Mouse (Mus musculus) urinary bladder, adult 2 months (tissue): ENCODE data around the gene Acvr2a. TPM values are rescaled to one million over a fixed set of nuclear protein-coding genes. Genes with fewer than 3 reads are reported as not detected.

Experiments used
- DNase-seq: peaks from one replicate; pipeline ENCODE4 v3.0.0; 2022; ENCODE audit warnings: low spot score
- polyA plus RNA-seq: library from polyadenylated mRNA; depleted of rRNA; stranded (reverse); fragments of >200 nt; gene quantifications from 2 replicates; pipeline ENCODE4 v1.2.3, GENCODE M21; 2012; rRNA removed

Acvr2a gene
- polyA plus RNA-seq, 1 experiment, result 8.1 TPM

GRCm38 (mm10) chr2:48868199-48868913, 54.4 kb downstream of the Acvr2a start:
- DNase-seq, result no peak

DNA sequence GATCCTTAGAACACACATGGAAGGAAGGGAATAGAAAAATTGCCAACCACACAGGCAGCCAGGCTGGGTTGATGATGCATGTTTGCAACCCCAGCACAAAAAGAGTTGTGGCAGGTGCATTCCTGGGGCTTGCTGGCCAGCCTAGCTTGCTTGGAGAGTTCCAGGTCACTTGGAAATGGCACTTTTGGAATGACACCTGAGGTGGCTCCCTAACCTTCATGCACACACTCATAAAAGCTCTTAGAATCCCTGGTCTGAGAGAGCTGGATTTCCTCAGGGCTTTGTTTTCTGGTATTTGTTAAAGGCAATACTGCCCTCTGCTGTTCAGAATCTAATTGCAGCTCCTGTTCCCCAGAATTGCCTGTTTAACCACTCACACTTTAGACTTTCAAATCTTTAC, 72.0 kb downstream of the Acvr2a start:
- no peak for DNase-seq

DNA sequence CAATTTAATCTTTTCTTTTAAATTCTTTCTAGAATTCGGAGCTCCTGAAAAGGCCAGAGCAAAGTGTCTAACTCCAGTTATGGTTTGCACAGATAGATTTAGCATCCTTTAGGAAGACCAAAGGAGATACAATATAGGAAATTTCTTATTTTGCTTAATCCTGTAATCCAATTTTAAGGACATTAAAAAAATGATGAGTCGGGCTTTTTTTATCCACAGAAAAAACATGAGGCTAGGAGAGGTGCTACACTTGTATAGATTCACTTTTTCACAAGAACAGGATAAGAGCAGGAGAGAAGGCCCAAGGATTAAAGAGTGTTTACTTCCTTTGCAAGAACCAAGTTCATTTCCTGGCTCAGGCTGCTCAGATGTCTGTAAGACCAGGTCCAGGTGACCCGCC, 81.3 kb downstream of the Acvr2a start:
- no peak for DNase-seq

DNA sequence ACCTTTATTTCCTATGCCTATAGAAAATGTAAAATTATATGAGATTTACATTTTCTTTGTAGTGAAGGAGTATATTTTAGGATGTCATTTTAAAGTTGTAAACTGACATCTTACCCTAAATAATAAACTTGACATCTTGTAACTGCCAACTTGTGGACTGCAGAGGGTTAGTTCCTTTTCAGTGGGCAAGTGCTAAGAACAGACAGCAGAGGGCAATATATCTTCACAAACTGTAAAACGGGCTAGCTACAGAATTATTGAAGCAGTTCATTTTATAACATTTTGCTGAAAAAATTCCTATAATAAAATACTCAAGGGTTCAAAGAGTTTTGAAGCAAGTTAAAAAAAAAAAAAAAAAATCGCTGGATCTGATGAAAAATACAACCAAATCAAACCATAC, 95.0 kb downstream of the Acvr2a start:
- no peak for DNase-seq

DNA sequence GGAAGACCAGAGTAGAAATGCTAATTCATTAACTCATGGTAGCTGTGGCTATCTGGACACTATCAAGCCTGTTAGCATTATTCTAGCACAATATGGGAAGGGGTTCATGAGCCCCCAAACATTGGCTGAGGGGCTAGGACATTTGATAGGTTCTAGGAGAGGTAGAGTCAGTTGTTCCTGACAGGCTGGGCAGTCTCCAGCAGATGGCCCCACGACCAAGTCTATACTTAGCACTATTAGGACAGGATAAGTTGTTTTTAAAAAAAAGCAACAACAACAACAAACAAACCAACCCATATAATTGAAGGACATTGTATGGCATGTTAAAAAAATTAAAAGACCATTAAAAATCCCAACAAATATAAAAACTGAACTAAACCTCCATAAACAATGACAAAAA, 100.3 kb downstream of the Acvr2a start:
- no peak for DNase-seq

DNA sequence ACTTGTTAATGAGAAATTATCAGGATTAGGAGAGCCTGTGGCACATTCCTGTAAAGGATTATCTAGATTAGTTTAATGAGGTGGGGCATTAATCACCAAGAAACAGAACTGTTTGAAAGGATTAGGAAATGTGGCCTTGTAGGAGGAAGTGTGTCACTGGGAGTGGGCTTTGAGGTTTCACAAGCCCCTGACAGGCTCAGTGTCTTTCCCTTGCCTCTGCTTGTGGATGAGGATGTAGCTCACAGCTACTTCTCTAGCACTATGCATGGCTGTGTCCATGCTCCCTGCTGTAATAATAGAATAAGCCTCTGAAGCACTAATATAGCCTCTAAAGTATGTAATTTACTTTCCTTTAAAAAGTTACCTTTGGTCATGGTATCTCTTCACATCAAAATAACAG, 101.9 kb downstream of the Acvr2a start:
- DNase-seq, result no peak

DNA sequence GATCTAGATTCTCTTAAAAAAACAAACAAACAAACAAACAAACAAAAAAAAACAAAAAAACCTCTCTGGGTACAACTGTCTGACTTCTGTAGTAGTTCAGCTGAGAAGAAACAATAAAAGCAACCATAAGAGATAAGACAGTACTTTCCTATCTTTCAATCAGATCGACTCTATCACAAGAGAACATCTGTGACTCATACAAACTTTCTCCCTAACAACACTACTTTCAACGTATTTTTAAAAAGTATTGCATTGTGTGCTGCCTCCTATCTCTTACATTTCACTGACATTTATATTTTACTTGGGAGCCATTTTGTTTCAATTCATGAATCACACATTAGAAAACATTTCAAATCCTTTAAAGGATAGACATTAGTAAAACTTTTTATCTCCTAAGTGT, 121.1 kb downstream of the Acvr2a start:
- DNase-seq, result no peak

DNA sequence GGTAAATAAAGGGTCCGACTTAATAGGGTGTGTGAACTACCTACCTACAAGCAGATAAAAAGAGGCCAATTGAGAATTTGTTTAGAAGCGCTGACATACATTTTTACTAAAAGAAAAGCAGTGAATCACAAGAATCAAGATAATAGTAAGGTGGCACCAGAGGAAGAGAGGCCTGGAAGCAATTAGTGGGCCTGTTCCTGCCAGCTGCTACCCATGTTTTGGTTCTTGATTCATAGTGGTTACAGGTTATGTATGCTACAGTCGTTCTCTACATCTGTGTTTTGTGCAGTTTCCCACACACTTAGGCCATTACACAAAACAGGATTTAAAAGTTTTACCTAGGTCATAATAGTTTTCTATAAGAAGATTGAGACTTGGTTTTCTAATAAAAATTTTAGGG, 133.9 kb downstream of the Acvr2a start:
- DNase-seq, result no peak

DNA sequence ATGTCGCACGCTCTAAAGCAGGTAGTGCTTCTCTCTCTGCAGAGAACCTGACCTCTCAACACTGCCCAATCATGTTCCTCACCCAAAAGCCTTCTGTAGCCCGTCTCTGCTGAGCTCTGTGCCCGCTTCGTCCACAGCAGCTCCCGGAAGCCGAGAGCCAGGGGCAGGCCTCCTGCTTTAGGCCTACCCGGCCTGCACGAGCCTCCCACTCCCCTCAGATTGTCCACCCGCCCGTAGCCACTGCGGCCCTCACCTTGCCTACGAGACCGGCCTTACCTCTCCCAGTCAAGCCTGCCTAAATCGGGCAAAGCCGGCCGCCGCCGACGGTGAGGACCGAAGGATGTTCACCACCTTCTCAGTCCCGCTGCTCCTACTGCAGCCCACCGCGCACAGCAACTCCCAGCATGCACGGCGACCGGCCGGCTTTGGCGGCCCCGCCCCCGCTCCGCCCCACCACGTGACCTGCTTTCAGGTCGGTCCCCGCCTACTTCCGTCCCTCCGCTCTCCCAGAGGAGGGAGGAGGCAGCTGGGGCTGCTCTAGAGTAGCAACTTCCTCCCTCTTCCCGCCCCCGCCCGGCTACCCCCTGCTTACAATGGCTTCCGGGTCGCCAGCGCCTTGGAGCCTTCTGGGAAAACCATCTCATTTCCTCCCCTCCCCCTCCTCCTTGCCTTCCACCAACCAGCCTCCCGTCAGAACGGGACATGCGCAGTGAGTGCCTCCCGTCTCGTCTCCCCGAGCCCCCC, 135.1 kb downstream of the Acvr2a start, which contains the start of gene Mbd5:
TSS of gene Mbd5 (plus strand) at position 668 of the 744 bp plus-strand sequence.
- peak; percentile 94 for DNase-seq

- peak; percentile 34 for DNase-seq
These were observed 135.9 kb downstream of the Acvr2a start for GRCm38 (mm10) chr2:48949743-48950251.

GRCm38 (mm10) chr2:48950252-48950315, 136.2 kb downstream of the Acvr2a start, which contains the start of gene Orc4:
Gene Orc4 (minus strand): TSS chr2:48950277.
- no peak for DNase-seq

DNA sequence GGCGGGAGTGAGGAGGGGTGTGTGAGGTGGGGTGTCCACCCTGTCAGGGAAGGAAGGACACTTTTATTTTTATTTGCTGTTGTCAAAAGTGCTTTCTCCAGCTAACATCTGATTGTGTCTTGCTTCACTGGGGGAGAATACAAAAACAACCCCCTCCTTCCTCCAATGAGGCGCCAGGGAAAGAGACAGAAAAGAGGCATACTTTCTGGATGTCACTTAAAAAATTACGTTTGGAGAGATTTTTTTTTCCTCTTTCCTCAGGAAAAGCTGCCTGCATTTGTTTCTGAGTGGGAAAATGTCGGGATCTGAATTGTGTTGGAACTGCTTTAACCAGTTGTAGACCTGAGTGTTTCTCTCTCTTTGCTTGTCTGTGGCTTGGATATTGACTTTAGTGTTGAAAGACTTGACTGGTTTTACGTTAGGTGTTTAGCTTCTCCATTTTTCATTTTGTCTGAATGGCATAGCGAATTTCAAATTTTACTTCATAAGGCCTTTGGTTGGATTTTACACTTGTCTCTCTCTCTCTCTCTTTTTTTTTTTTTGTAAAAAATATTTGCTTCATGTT, 136.5 kb downstream of the Acvr2a start:
- DNase-seq, result no peak

Other genes starting within 250 kb of the Acvr2a start
- 9.7 and 14.5 TPM in 2 replicates for gene Mbd5, start 135.4 kb downstream of the Acvr2a start, polyA plus RNA-seq
- 50.5 and 64.0 TPM in 2 replicates for gene Orc4, start 136.2 kb downstream of the Acvr2a start, polyA plus RNA-seq